Mouse (Mus musculus) spleen, postnatal 0 days (tissue): ENCODE measurements around the gene Nme4. TPM values are rescaled to one million over a fixed set of nuclear protein-coding genes. Genes with fewer than 3 reads are reported as not detected.

Source experiments
- polyA plus RNA-seq: library from polyadenylated mRNA; unstranded; fragments of >200 nt; fragmentation: Nextera tagmentation; extraction: Ambion mirVana; gene quantifications from 2 replicates; pipeline ENCODE4 v1.2.1, GENCODE M21; 2015

Gene Nme4
- 70.6 and 73.3 TPM in 2 replicates for polyA plus RNA-seq

GRCm38 (mm10) chr17:26095121-26095740, at the start of gene Nme4:
Nme4 (minus strand) TSS chr17:26095602.

DNA sequence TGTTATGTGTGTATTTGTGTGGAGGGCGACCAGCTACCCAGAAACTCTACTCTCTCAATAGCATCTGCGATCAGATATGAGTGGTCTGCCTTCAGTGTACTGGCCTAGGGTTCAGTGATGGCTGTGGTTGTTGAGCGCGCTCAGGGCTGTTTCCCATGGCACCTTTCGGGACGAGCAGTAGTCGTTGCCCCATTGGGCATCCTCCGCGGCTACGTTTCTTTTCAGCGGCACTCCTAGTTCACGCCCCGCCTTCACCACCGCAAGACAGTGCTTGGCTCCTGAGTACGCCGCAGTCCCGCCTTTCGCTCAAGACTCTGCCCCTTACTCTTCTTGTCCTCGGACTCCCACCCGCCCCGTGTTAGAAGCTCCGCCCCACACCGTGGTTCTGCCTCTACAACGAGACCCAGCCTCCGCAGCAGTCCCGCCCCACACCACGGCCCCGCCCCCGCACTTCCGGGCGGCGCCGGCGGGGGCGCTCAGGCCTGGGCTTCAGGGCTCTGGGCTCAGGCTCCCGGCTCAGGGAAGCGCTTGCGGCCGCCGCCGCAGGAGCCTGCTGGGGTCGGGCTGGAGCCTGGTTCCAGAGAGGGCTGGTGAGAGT, 42.9 kb upstream of the Nme4 start, which contains the start of gene Axin1:
Gene Axin1, plus strand, starts transcription at position 450 of the 598 bp plus-strand sequence.

DNA sequence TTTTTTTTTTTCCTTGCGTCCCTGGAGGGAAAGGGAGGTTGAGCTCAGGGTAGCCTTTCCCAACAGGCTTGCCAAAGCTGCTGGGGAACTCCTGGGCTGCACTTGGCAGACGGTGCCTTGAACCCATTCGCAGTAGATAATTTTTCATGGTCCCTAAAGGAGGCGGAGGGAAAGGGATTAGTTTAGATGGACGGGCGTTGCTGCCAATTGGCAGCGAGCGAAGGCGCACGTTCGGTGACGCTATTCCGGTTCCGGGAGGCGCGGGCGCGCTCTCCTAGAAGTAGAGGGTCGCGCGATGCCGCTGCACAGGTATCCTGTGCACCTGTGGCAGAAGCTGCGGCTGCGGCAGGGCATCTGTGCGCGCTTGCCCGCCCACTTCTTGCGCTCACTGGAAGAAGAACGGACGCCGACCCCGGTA, 27.9 kb upstream of the Nme4 start, which contains the start of gene Mrpl28:
Gene Mrpl28, plus strand, starts transcription at position 234 of the 418 bp plus-strand sequence.

DNA sequence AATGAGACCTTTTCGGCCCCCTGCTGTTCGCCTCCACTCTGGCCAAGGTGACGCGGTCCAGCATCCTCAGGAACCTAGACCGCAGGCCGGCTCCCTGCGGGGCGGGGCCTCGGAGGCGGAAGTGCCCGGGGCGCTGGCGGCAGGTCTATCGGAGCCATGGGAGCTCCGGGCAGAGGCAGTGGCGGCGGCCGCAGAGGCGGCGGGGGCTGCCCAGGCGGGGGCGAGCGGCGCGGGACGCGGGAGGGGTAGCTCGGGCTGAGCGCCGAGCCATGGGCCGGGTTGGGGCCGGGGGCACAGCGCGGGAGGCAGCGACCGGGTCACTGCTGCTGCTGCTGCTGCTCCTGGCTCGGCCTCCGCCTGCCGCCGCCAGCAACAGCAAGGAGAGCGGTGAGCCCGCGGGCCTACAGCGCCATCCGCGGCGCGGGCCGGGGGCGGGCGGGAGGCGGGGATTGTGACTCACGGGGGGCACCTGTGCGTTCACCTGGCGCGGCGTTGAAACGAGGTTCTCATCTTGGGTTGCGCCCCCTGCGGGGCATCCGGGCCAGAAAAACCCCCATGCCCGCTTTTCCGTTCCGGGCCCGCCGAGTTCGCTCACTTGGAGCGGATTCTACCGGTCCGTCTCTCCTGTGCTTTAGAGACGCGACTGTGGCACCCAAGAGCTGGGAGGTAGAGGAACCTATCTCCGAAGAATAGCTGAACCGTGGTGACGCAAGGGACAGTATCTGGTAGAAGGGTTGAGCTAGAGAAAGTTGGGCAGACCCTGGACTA, 18.0 kb upstream of the Nme4 start, which contains the start of gene Tmem8:
Gene Tmem8, plus strand, starts transcription at position 119 of the 768 bp plus-strand sequence.

DNA sequence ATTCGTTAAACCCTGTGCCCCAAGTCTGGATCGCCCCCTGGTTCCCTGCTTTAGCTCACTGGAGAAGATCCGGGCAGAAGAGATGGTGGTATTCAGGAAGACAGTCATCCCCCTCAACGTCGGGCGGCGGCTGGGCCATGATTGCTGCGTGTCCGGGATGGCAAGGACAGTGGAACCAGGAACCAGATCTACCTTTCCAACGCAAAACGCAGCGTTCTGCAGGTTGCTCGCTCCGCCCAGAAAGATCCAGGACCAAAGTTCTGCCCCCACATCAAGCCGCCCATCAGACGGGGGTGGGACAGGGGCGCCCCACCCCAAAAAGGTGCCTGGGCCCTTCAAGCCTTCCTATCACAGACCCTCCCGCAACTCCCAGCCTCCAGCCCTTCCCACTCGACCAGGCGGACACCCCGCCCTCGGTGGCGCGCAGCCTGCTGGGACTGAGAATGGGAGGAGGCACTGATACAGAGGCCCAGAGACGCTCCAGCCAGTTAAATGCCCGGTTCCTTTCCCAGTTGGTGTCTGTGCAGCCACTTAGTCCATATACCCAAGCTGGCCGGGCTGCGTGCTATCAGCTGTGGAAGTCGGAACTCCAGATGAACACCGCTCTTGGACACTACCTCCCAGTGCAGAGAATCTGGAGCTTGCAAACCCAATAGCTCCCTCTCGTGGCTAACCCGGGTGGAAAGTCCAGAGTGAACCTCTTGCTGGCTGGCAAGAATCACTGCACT, 5.3 kb downstream of the Nme4 start, which contains the start of gene Decr2:
Gene Decr2, minus strand, starts transcription at position 433 of the 728 bp plus-strand sequence.

DNA sequence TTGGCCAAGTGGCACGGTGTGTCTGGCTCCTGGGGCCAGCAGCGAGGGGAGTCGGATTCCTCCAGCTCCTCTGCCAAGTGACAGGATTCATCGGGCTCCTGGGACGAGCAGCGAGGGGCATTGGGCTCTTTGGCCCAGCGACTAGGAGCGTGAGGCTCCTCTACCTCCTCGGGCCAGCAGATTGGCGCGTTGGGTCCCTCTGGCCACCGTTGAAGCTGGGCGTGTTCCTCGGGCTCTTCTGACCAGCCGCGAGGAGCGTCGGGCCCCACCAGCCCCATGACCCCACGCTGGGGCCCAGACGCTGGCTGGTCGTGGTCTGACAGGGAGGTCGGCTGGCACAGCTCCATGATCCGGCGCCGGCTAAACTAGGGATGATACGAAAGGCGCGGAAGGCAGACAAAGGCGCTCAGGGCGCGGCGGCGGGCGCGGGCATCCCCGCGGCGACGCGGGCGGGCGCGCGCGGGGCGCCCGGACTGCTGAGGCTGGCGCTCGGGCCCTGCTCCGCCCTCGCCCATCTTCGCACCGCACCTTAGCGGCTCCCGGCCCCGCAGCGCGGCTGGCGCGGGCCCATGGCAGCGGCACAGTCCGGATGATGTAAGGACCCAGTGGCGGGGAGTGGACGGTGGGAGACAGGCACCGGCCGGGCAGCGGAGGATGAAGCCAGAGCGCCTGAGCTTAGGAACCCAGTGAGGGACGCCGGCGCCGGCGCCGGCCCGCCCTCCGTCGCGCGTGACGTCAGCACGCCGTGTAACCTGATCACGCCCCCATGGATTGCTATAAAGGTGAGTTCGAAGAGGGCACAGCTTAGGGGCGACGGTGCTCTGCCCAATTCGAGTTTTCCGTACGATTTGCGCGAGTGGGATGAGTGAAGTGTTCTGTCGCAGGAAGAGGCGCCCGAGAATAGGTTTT, 26.3 kb downstream of the Nme4 start, which contains the start of gene Rab11fip3:
Gene Rab11fip3, minus strand, starts transcription at position 725 of the 909 bp plus-strand sequence.

Other genes starting within 250 kb of the Nme4 start
- gene Wdr90, start 234.1 kb downstream of the Nme4 start, polyA plus RNA-seq: 10.9 and 12.9 TPM in 2 replicates
- 38.2 and 38.4 TPM in 2 replicates for gene Mcrip2, start 226.8 kb downstream of the Nme4 start, polyA plus RNA-seq
- 34.2 and 34.8 TPM in 2 replicates for gene Mettl26, start 220.5 kb downstream of the Nme4 start, polyA plus RNA-seq
- 0.30 and 0.38 TPM in 2 replicates for gene Wfikkn1, start 214.7 kb downstream of the Nme4 start, polyA plus RNA-seq
- gene Rab40c, start 175.9 kb downstream of the Nme4 start, polyA plus RNA-seq: 7.1 and 9.0 TPM in 2 replicates
- gene Pigq, start 150.7 kb downstream of the Nme4 start, polyA plus RNA-seq: 119 and 130 TPM in 2 replicates
- 7.8 and 8.1 TPM in 2 replicates for gene Nhlrc4, start 150.6 kb downstream of the Nme4 start, polyA plus RNA-seq
- gene A930017K11Rik, start 143.0 kb downstream of the Nme4 start, polyA plus RNA-seq: 0.07 and 0.11 TPM in 2 replicates
- gene Capn15, start 109.8 kb downstream of the Nme4 start, polyA plus RNA-seq: 15.0 and 15.2 TPM in 2 replicates
- gene Rab11fip3, start 26.0 kb downstream of the Nme4 start, polyA plus RNA-seq: 3.0 and 3.6 TPM in 2 replicates
- gene Decr2, start 5.3 kb downstream of the Nme4 start, polyA plus RNA-seq: 7.4 and 9.5 TPM in 2 replicates
- 3.2 and 4.2 TPM in 2 replicates for gene Tmem8, start 17.7 kb upstream of the Nme4 start, polyA plus RNA-seq
- 127 and 135 TPM in 2 replicates for gene Mrpl28, start 27.9 kb upstream of the Nme4 start, polyA plus RNA-seq
- gene Axin1, start 43.1 kb upstream of the Nme4 start, polyA plus RNA-seq: 5.7 and 7.1 TPM in 2 replicates
- gene Pdia2, start 103.5 kb upstream of the Nme4 start, polyA plus RNA-seq: 71.2 and 101 TPM in 2 replicates
- 0.85 and 1.2 TPM in 2 replicates for gene Rgs11, start 107.3 kb upstream of the Nme4 start, polyA plus RNA-seq
- gene Arhgdig, start 112.2 kb upstream of the Nme4 start, polyA plus RNA-seq: 23.8 and 32.1 TPM in 2 replicates
- gene Fam234a, start 148.6 kb upstream of the Nme4 start, polyA plus RNA-seq: 11.5 and 15.8 TPM in 2 replicates
- 47.9 and 48.5 TPM in 2 replicates for gene Luc7l, start 157.3 kb upstream of the Nme4 start, polyA plus RNA-seq